Mouse (Mus musculus): ENCODE data around the gene Lclat1. TPM values are rescaled to one million over a fixed set of nuclear protein-coding genes. Genes with fewer than 3 reads are reported as not detected.
A peak's percentile ranks its signal among the peaks of the same experiment; 100 is the strongest.

The Lclat1 gene
- 21.0 and 24.3 TPM in 2 replicates for polyA plus RNA-seq (2015; fragmentation: Nextera tagmentation; extraction: Ambion mirVana)

GRCm38 (mm10) chr17:73107158-73108157 lies at the start of gene Lclat1:
Gene Lclat1, plus strand, starts transcription at chr17:73107985.
- peak within 1 kb of the TSS; percentile 90 for H3K9ac ChIP-seq (ENCODE audit: low read depth, low read length)
- peaks cover 6% of the 10 kb centered on the region; the same call in 1 of the 2 replicates for H3K4me1 ChIP-seq (replicated peaks; ENCODE audit: control insufficient read depth, insufficient read depth, low read length)
- H3K27ac ChIP-seq (ENCODE audit: low read depth, low read length) = peak within 1 kb of the TSS; percentile 98
- no peak for TF ChIP-seq CTCF (IDR thresholded peaks at IDR 0.05; ENCODE audit: low read depth)
- ATAC-seq = peak; percentile 96
- H3K27me3 ChIP-seq (replicated peaks; ENCODE audit: control insufficient read depth, insufficient read depth, low read length) = no peaks in the 10 kb centered on the region
- H3K9me3 ChIP-seq (ENCODE audit: control insufficient read depth) = no peaks in the 10 kb centered on the region
- no peaks in the 10 kb centered on the region for H3K36me3 ChIP-seq (ENCODE audit: control insufficient read depth, insufficient read depth)
- 4% methylated on average over 51 of the region's 51 CpGs for WGBS
- peak within 1 kb of the TSS; percentile 78 for H3K4me3 ChIP-seq (ENCODE audit: low read depth, low read length)
- H3K4me2 ChIP-seq (replicated peaks; ENCODE audit: low read depth) = peak within 1 kb of the TSS; percentile 95

DNA sequence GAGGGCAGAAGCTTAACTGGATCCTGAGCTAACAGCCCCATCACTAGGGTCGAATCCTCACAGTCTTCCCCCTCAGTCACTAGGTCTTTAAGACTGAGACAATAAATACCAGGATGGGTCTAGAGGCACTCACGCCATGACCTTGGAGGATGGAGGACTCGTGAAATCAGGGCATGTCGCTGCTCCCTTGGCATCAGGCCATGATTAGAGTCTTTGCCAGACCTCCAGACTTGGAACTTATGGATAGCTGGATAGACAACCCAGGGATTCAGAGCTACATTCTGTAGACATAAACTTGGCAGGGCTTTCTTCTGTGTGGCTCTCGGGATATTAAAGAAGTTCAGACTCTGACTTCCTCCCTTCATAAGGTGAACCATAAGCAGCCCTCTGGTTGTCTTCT lies 49.5 kb upstream of the Lclat1 start:
- Histone ChIP-seq H3K36me3 (ENCODE audit: control insufficient read depth, insufficient read depth) (no peaks in the 10 kb centered on the region), H3K4me2 (replicated peaks; ENCODE audit: low read depth) (no peak overlapping the region), H3K9me3 (ENCODE audit: control insufficient read depth) (no peaks in the 10 kb centered on the region), H3K27me3 (replicated peaks; ENCODE audit: control insufficient read depth, insufficient read depth, low read length) (no peaks in the 10 kb centered on the region), H3K27ac (ENCODE audit: low read depth, low read length) (no peak overlapping the region), H3K9ac (ENCODE audit: low read depth, low read length) (no peak overlapping the region), H3K4me3 (ENCODE audit: low read depth, low read length) (no peak overlapping the region), H3K4me1 (replicated peaks; ENCODE audit: control insufficient read depth, insufficient read depth, low read length) (no peaks in the 10 kb centered on the region; the same call in 1 of the 2 replicates)
- TF ChIP-seq CTCF (IDR thresholded peaks at IDR 0.05; ENCODE audit: low read depth) = no peak
- no peak for ATAC-seq
- WGBS = 56% methylated on average over 5 of the region's 5 CpGs

DNA sequence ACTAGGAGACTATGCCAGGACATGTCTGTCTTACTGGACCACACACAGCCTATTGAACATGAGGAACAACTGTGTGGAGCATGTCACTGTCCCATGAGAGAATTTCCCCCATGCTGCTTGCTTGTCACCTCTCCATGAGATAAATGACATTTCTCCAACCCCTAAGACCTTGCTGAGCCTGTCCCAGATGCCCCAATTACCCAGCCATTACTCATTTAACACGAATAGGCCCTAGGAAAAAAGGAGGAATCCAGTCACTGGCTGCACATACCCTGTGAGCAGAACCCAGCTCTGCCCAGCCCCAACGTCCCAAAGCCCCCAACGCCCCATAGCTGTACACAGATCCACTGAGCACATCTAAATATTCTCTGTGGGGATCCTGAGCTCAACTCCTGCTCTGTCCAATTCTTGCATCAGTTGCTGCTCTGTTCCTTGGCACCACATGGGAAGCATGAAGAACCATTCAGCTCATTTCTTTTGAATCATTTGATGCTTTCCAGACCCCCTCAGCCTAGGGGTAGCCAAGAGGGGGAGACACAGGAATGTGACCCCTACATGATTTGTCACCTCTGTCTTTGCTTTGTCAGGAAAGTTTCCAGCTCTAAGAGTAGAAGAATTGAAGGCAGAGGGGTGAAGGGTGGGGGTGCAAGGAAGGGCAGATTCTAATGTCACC lies 47.4 kb upstream of the Lclat1 start:
- Histone ChIP-seq H3K27me3 (replicated peaks; ENCODE audit: control insufficient read depth, insufficient read depth, low read length) (no peaks in the 10 kb centered on the region), H3K27ac (ENCODE audit: low read depth, low read length) (no peak overlapping the region), H3K4me2 (replicated peaks; ENCODE audit: low read depth) (no peak overlapping the region), H3K9ac (ENCODE audit: low read depth, low read length) (no peak overlapping the region), H3K36me3 (ENCODE audit: control insufficient read depth, insufficient read depth) (no peaks in the 10 kb centered on the region), H3K9me3 (ENCODE audit: control insufficient read depth) (no peaks in the 10 kb centered on the region), H3K4me1 (replicated peaks; ENCODE audit: control insufficient read depth, insufficient read depth, low read length) (no peaks in the 10 kb centered on the region; the same call in 1 of the 2 replicates), H3K4me3 (ENCODE audit: low read depth, low read length) (no peak overlapping the region)
- WGBS = 50% methylated on average over 3 of the region's 3 CpGs
- no peak for TF ChIP-seq CTCF (IDR thresholded peaks at IDR 0.05; ENCODE audit: low read depth)
- ATAC-seq = no peak

DNA sequence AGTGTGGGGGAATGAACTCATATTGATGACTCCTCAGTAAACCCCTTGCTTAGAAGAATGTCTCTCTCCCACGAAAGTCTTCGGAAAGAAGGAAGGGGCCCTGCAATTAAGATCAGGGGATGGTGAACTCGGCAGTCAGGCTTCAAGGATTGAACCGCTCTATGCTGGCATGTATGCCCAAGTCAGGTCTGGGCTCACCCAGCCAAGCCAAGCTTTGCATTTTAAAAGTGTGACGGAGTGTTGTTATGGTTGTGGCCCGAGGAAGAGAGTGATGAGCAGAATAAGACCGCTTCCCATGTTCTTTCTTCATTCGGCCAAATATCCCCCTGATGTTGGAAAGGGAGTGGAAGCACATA lies 46.9 kb upstream of the Lclat1 start:
- no peak for TF ChIP-seq CTCF (IDR thresholded peaks at IDR 0.05; ENCODE audit: low read depth)
- Histone ChIP-seq H3K9ac (ENCODE audit: low read depth, low read length) (no peak overlapping the region), H3K4me1 (replicated peaks; ENCODE audit: control insufficient read depth, insufficient read depth, low read length) (no peaks in the 10 kb centered on the region; the same call in 1 of the 2 replicates), H3K9me3 (ENCODE audit: control insufficient read depth) (no peaks in the 10 kb centered on the region), H3K4me3 (ENCODE audit: low read depth, low read length) (no peak overlapping the region), H3K27me3 (replicated peaks; ENCODE audit: control insufficient read depth, insufficient read depth, low read length) (no peaks in the 10 kb centered on the region), H3K36me3 (ENCODE audit: control insufficient read depth, insufficient read depth) (no peaks in the 10 kb centered on the region), H3K27ac (ENCODE audit: low read depth, low read length) (no peak overlapping the region), H3K4me2 (replicated peaks; ENCODE audit: low read depth) (no peak overlapping the region)
- WGBS = 69% methylated on average over 8 of the region's 8 CpGs
- no peak for ATAC-seq

GRCm38 (mm10) chr17:73062701-73063100 lies 45.1 kb upstream of the Lclat1 start:
- Histone ChIP-seq H3K4me1 (replicated peaks; ENCODE audit: control insufficient read depth, insufficient read depth, low read length) (peaks cover 3% of the 10 kb centered on the region; the same call in 1 of the 2 replicates), H3K27ac (ENCODE audit: low read depth, low read length) (no peak overlapping the region), H3K9ac (ENCODE audit: low read depth, low read length) (no peak overlapping the region), H3K36me3 (ENCODE audit: control insufficient read depth, insufficient read depth) (no peaks in the 10 kb centered on the region), H3K4me3 (ENCODE audit: low read depth, low read length) (no peak overlapping the region), H3K9me3 (ENCODE audit: control insufficient read depth) (no peaks in the 10 kb centered on the region), H3K4me2 (replicated peaks; ENCODE audit: low read depth) (no peak overlapping the region), H3K27me3 (replicated peaks; ENCODE audit: control insufficient read depth, insufficient read depth, low read length) (no peaks in the 10 kb centered on the region)
- TF ChIP-seq CTCF (IDR thresholded peaks at IDR 0.05; ENCODE audit: low read depth) = no peak
- no peak for ATAC-seq
- WGBS = 71% methylated on average over 1 of the region's 1 CpGs

DNA sequence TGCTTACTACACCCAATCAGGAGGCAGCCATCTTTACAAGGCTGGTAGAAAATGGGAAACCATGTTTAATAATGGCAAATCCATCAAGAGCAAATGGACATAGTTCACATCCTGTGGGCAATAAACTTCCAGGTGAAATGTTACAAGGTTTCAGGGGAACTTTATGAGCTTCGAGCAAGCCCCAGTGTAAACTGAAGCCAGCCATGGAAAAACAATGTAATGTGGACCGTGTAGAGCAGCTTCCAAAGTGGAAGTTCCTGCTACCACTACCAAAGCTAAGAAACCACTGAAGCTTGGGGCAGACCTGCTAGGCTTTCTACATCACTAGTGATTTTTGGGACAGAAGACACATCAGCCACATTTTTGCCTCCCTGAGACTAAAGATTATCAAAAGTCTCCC lies 44.5 kb upstream of the Lclat1 start:
- no peak overlapping the region for H3K4me2 ChIP-seq (replicated peaks; ENCODE audit: low read depth)
- no peaks in the 10 kb centered on the region for H3K36me3 ChIP-seq (ENCODE audit: control insufficient read depth, insufficient read depth)
- 69% methylated on average over 2 of the region's 2 CpGs for WGBS
- no peak overlapping the region for H3K4me3 ChIP-seq (ENCODE audit: low read depth, low read length)
- TF ChIP-seq CTCF (IDR thresholded peaks at IDR 0.05; ENCODE audit: low read depth) = no peak
- peaks cover 3% of the 10 kb centered on the region; the same call in 1 of the 2 replicates for H3K4me1 ChIP-seq (replicated peaks; ENCODE audit: control insufficient read depth, insufficient read depth, low read length)
- no peaks in the 10 kb centered on the region for H3K27me3 ChIP-seq (replicated peaks; ENCODE audit: control insufficient read depth, insufficient read depth, low read length)
- H3K9me3 ChIP-seq (ENCODE audit: control insufficient read depth) = no peaks in the 10 kb centered on the region
- no peak overlapping the region for H3K27ac ChIP-seq (ENCODE audit: low read depth, low read length)
- no peak overlapping the region for H3K9ac ChIP-seq (ENCODE audit: low read depth, low read length)
- no peak for ATAC-seq

Data from intestine, postnatal 0 days (tissue).